Mouse (Mus musculus) monocyte, adult 59 days (primary cell): ENCODE data around the gene Mageb3. TPM values are rescaled to one million over a fixed set of nuclear protein-coding genes. Genes with fewer than 3 reads are reported as not detected.

ENCODE experiments used
- total RNA-seq, 2 experiments: library from RNA; stranded (reverse); gene quantifications; one replicate each; pipeline ENCODE4 v1.2.4; 2023

Gene Mageb3
- not detected for total RNA-seq

DNA sequence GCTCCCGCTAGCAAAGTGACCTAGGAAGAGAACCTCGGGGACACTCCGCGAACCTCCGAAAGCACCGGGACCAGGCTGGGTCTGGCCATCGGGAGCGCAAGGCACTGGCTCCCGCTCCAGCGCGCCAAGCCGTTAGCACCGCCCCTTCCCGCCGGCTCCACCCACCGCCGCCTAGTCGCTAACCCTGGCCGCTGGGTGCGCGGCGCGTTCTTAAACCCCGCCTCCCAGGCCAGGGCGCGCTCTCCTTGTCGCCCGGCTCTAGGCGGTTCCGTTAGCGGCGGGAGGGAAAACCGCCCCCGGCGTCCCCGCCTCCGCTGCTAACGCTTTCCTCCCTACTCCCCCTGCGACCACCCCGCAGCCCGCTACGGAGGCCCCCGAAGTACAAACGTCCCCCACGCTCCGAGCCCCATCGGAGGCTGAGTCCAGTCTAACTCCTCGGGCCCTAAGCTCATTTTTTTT, at the start of gene Mageb3, which contains the start of gene Ctdspl2:
Mageb3 (minus strand) TSS at position 328 of the 459 bp plus-strand sequence.
Ctdspl2 (plus strand) TSS at position 237 of the 459 bp plus-strand sequence.

Other genes with a start within 250 kb of the Mageb3 start
- under 1 TPM; 0.31 to 0.85 TPM for gene Frmd5, start 149.0 kb downstream of the Mageb3 start, total RNA-seq
- gene Casc4, start 89.1 kb downstream of the Mageb3 start, total RNA-seq: under 1 TPM; 0.66 to 0.70 TPM
- 10 to 100 TPM; 26.4 to 33.4 TPM for gene Ctdspl2, start 91 bp downstream of the Mageb3 start, total RNA-seq
- 10 to 100 TPM; 31.1 to 39.3 TPM for gene Eif3j1, start 72.5 kb upstream of the Mageb3 start, total RNA-seq
- 10 to 100 TPM; 29.3 to 33.4 TPM for gene Spg11, start 162.3 kb upstream of the Mageb3 start, total RNA-seq
- gene B2m, start 191.6 kb upstream of the Mageb3 start, total RNA-seq: 1,000 to 10,000 TPM; 3,138 to 3,356 TPM
- gene Trim69, start 204.6 kb upstream of the Mageb3 start, total RNA-seq: under 1 TPM; 0.49 to 0.71 TPM
- gene Patl2, start 230.1 kb upstream of the Mageb3 start, total RNA-seq: under 1 TPM in 1 of 2 experiments, not detected in 1; 0.18 TPM
- not detected for gene Terb2, start 230.2 kb upstream of the Mageb3 start, total RNA-seq